In genomic region chr14:20162686-20163085, GRCm38 (mm10) we compare ENCODE assay signal across 11 mouse cellular contexts. TPM values are rescaled to one million over a fixed set of nuclear protein-coding genes. Genes with fewer than 3 reads are reported as not detected.
DNase-seq lines count a peak whose midpoint lies in the region; ATAC-seq and TF ChIP-seq lines count a peak whose summit lies in the region.
"Had no signal": no experiment of that assay in that cellular context is flagged by ENCODE, and none has a peak within 500 bp of the region (broad histone marks: within the 10 kb centered on the region; RNA-seq: fewer than 3 reads in every experiment).

No protein-coding gene starts in this region.

- H3K4me3 ChIP-seq in hindbrain, embryonic 10.5 days = no peak overlapping the region
- no peak overlapping the region for H3K4me3 ChIP-seq in hindbrain, embryonic 14.5 days (replicated peaks; ENCODE audit: low read length)
- H3K4me3 ChIP-seq in E14TG2a.4 (replicated peaks; ENCODE audit: low read length) = peak overlapping the region; percentile 3; the same call in 1 of the 2 replicates
- no peak overlapping the region for H3K4me3 ChIP-seq in embryonic facial prominence, embryonic 14.5 days (ENCODE audit: low read depth, low read length)
- H3K4me3 ChIP-seq in liver, embryonic 15.5 days (replicated peaks) = no peak overlapping the region
- H3K4me3 ChIP-seq: limb, embryonic 10.5 days had no signal

- H3K36me3 ChIP-seq in hindbrain, embryonic 10.5 days = no peaks in the 10 kb centered on the region
- H3K36me3 ChIP-seq in hindbrain, embryonic 14.5 days (replicated peaks; ENCODE audit: control insufficient read depth, insufficient read depth) = no peaks in the 10 kb centered on the region
- H3K36me3 ChIP-seq in E14TG2a.4 (ENCODE audit: insufficient read depth, low read length) = peaks cover 97% of the 10 kb centered on the region
- no peaks in the 10 kb centered on the region for H3K36me3 ChIP-seq in embryonic facial prominence, embryonic 14.5 days (ENCODE audit: control insufficient read depth, insufficient read depth, low read length)
- H3K36me3 ChIP-seq in liver, embryonic 15.5 days (replicated peaks) = no peaks in the 10 kb centered on the region
- H3K36me3 ChIP-seq: limb, embryonic 10.5 days had no signal

- H3K4me1 ChIP-seq in hindbrain, embryonic 10.5 days (replicated peaks) = peaks cover 67% of the 10 kb centered on the region
- no peaks in the 10 kb centered on the region for H3K4me1 ChIP-seq in hindbrain, embryonic 14.5 days (replicated peaks; ENCODE audit: control insufficient read depth, insufficient read depth, low read length)
- H3K4me1 ChIP-seq in E14TG2a.4 (replicated peaks; ENCODE audit: low read depth, low read length) = peaks cover 100% of the 10 kb centered on the region
- peaks cover 19% of the 10 kb centered on the region for H3K4me1 ChIP-seq in embryonic facial prominence, embryonic 14.5 days (ENCODE audit: control insufficient read depth, insufficient read depth, low read length)
- peaks cover 74% of the 10 kb centered on the region for H3K4me1 ChIP-seq in liver, embryonic 15.5 days (replicated peaks)

- no peaks in the 10 kb centered on the region for H3K27me3 ChIP-seq in hindbrain, embryonic 10.5 days (ENCODE audit: insufficient read depth, poor library complexity, severe bottlenecking)
- no peaks in the 10 kb centered on the region for H3K27me3 ChIP-seq in hindbrain, embryonic 14.5 days (ENCODE audit: control insufficient read depth, insufficient read depth, low read length)
- H3K27me3 ChIP-seq in E14TG2a.4 (ENCODE audit: insufficient read depth, low read length) = no peaks in the 10 kb centered on the region
- no peaks in the 10 kb centered on the region for H3K27me3 ChIP-seq in embryonic facial prominence, embryonic 14.5 days (replicated peaks; ENCODE audit: control insufficient read depth, insufficient read depth, low read length)
- H3K27me3 ChIP-seq in liver, embryonic 15.5 days = no peaks in the 10 kb centered on the region

- no peak overlapping the region for H3K9ac ChIP-seq in hindbrain, embryonic 14.5 days
- no peak overlapping the region for H3K9ac ChIP-seq in embryonic facial prominence, embryonic 14.5 days (ENCODE audit: low read depth, low read length)
- H3K9ac ChIP-seq in liver, embryonic 15.5 days = no peak overlapping the region

- no peak for TF ChIP-seq CTCF in E14TG2a.4 (conservative IDR thresholded peaks at IDR 0.05; ENCODE audit: low read length)

- intact Hi-C loops in left cerebral cortex, postnatal 14 days (cut with DNase I) = no loop called here

- no peak for ATAC-seq in hindbrain, embryonic 14.5 days (ENCODE audit: low FRiP score)
- ATAC-seq in embryonic facial prominence, embryonic 14.5 days (ENCODE audit: low read depth) = peak; percentile 39
- ATAC-seq in liver, embryonic 15.5 days (ENCODE audit: insufficient read depth) = peak; percentile 22

- no peak overlapping the region for H3K4me2 ChIP-seq in hindbrain, embryonic 14.5 days (replicated peaks)
- H3K4me2 ChIP-seq in embryonic facial prominence, embryonic 14.5 days (ENCODE audit: low read depth, low read length) = no peak overlapping the region
- H3K4me2 ChIP-seq in liver, embryonic 15.5 days = no peak overlapping the region

- H3K9me3 ChIP-seq in hindbrain, embryonic 10.5 days = no peaks in the 10 kb centered on the region
- H3K9me3 ChIP-seq in hindbrain, embryonic 14.5 days (ENCODE audit: control insufficient read depth, low read length) = no peaks in the 10 kb centered on the region
- no peaks in the 10 kb centered on the region for H3K9me3 ChIP-seq in E14TG2a.4 (ENCODE audit: low read length)
- H3K9me3 ChIP-seq in embryonic facial prominence, embryonic 14.5 days (ENCODE audit: control insufficient read depth, low read length) = no peaks in the 10 kb centered on the region
- H3K9me3 ChIP-seq in liver, embryonic 15.5 days (replicated peaks) = no peaks in the 10 kb centered on the region
- H3K9me3 ChIP-seq: limb, embryonic 10.5 days had no signal

- DNase-seq in hindbrain, embryonic 10.5 days (ENCODE audit: low spot score) = no peak
- no peak for DNase-seq in hindbrain, embryonic 14.5 days (ENCODE audit: low spot score)
- peak; percentile 51 for DNase-seq in embryonic facial prominence, embryonic 14.5 days (ENCODE audit: low spot score)
- no peak for DNase-seq in ovary, adult 18-20 months (ENCODE audit: low spot score)
- DNase-seq in left cerebral cortex, postnatal 14 days (ENCODE audit: low spot score in 2 of 2) = no peak
- DNase-seq: cerebellum, postnatal 14 days; thymus, postnatal 36 days had no signal

- H3K27ac ChIP-seq in hindbrain, embryonic 10.5 days = 0 out of 2 replicates have a peak overlapping the region, but pooled peaks have one; percentile 23
- no peak overlapping the region for H3K27ac ChIP-seq in hindbrain, embryonic 14.5 days
- 0 out of 2 replicates have a peak overlapping the region, but pooled peaks have one; percentile 39 for H3K27ac ChIP-seq in embryonic facial prominence, embryonic 14.5 days (replicated peaks; ENCODE audit: low read depth, low read length)
- peak overlapping the region; percentile 68 for H3K27ac ChIP-seq in liver, embryonic 15.5 days (replicated peaks)
- H3K27ac ChIP-seq: macrophage had no signal

- WGBS in hindbrain, embryonic 10.5 days = 91% methylated on average over 6 of the region's 6 CpGs
- WGBS in hindbrain, embryonic 14.5 days = 85% methylated on average over 6 of the region's 6 CpGs
- 49% methylated on average over 6 of the region's 6 CpGs for WGBS in embryonic facial prominence, embryonic 14.5 days
- WGBS in liver, embryonic 15.5 days (ENCODE audit: insufficient replicate concordance) = 69% methylated on average over 6 of the region's 6 CpGs

RNA-seq across cellular contexts. Expression of gene Kcnk5, which starts 18.9 kb away (rescaled TPM):
- polyA plus RNA-seq in hindbrain, embryonic 10.5 days (2016; fragmentation: Nextera tagmentation; extraction: Ambion mirVana) = 12.4 and 13.5 TPM in 2 replicates
- 0.65 and 1.2 TPM in 2 replicates for polyA plus RNA-seq in hindbrain, embryonic 14.5 days (2014; fragmentation: Nextera tagmentation; extraction: Ambion mirVana)
- polyA plus RNA-seq in embryonic facial prominence, embryonic 14.5 days (2014; fragmentation: Nextera tagmentation; extraction: Ambion mirVana) = 4.4 and 4.9 TPM in 2 replicates
- 5.0 and 5.1 TPM in 2 replicates for polyA plus RNA-seq in liver, embryonic 15.5 days (2015; fragmentation: Nextera tagmentation; extraction: Ambion mirVana)
- total RNA-seq in left cerebral cortex, postnatal 14 days (2021) = under 1 TPM; 0.59 to 0.70 TPM

RNA-seq across cellular contexts. Expression of gene Saysd1, which starts 24.4 kb away (rescaled TPM):
- polyA plus RNA-seq in hindbrain, embryonic 10.5 days (2016; fragmentation: Nextera tagmentation; extraction: Ambion mirVana) = 12.2 and 13.1 TPM in 2 replicates
- polyA plus RNA-seq in hindbrain, embryonic 14.5 days (2014; fragmentation: Nextera tagmentation; extraction: Ambion mirVana) = 11.1 and 14.9 TPM in 2 replicates
- polyA plus RNA-seq in embryonic facial prominence, embryonic 14.5 days (2014; fragmentation: Nextera tagmentation; extraction: Ambion mirVana) = 14.2 and 14.6 TPM in 2 replicates
- polyA plus RNA-seq in liver, embryonic 15.5 days (2015; fragmentation: Nextera tagmentation; extraction: Ambion mirVana) = 3.8 and 4.1 TPM in 2 replicates
- 1 to 10 TPM; 4.5 to 4.9 TPM for total RNA-seq in left cerebral cortex, postnatal 14 days (2021)
